Mouse (Mus musculus): ENCODE data around the gene Gm7697. TPM values are rescaled to one million over a fixed set of nuclear protein-coding genes. Genes with fewer than 3 reads are reported as not detected.

Gene Gm7697
- polyA plus RNA-seq, 1 experiment from 2014 or later: not detected

Other genes with a start within 250 kb of the Gm7697 start
- not detected in 2 replicates for gene Gm9495, start 69.4 kb downstream of the Gm7697 start, polyA plus RNA-seq (2016; fragmentation: Nextera tagmentation; extraction: Ambion mirVana)
- 29.1 and 30.7 TPM in 2 replicates for gene Zfp868, start 102.6 kb upstream of the Gm7697 start, polyA plus RNA-seq (2016; fragmentation: Nextera tagmentation; extraction: Ambion mirVana)
- gene Zfp964, start 131.5 kb upstream of the Gm7697 start, polyA plus RNA-seq (2016; fragmentation: Nextera tagmentation; extraction: Ambion mirVana): 1.6 and 1.8 TPM in 2 replicates
- gene Zfp869, start 187.7 kb upstream of the Gm7697 start, polyA plus RNA-seq (2016; fragmentation: Nextera tagmentation; extraction: Ambion mirVana): 30.6 and 34.0 TPM in 2 replicates
- gene Zfp963, start 227.0 kb upstream of the Gm7697 start, polyA plus RNA-seq (2016; fragmentation: Nextera tagmentation; extraction: Ambion mirVana): 4.3 and 6.4 TPM in 2 replicates